Mouse (Mus musculus) heart, adult 2 months (tissue): ENCODE measurements around the gene Fbxl21. TPM values are rescaled to one million over a fixed set of nuclear protein-coding genes. Genes with fewer than 3 reads are reported as not detected.

ENCODE experiments used
- DNase-seq, 2 experiments: peaks; one replicate each; pipeline ENCODE4 v3.0.0; 2021
- H3K27ac ChIP-seq: fragments of 200-600 bp; 2 replicates; pipeline ENCODE4 v1.8.1; 2022
- H3K27me3 ChIP-seq: fragments of 200-500 bp; 2 replicates; pipeline ENCODE4 v1.6.1; 2012; ENCODE audit warnings: mild to moderate bottlenecking, low read length, inconsistent platforms, mixed read lengths; ENCODE audit not compliant: control insufficient read depth, insufficient read depth
- H3K36me3 ChIP-seq: fragments of 200-500 bp; 2 replicates; pipeline ENCODE4 v1.6.1; 2012; ENCODE audit warnings: low read length, inconsistent platforms; ENCODE audit not compliant: control insufficient read depth, insufficient read depth
- H3K4me1 ChIP-seq: fragments of 200-500 bp; 2 replicates; pipeline ENCODE4 v1.6.1; 2011; ENCODE audit warnings: low read length; ENCODE audit not compliant: control insufficient read depth, insufficient read depth
- H3K4me3 ChIP-seq: fragments of 200-600 bp; 2 replicates; pipeline ENCODE4 v1.8.1; 2022
- H3K79me2 ChIP-seq: fragments of 200-500 bp; replicated peaks from 2 replicates; pipeline ENCODE4 v1.6.1; 2012; ENCODE audit warnings: mild to moderate bottlenecking, inconsistent platforms, low read length, moderate library complexity, mixed read lengths; ENCODE audit not compliant: control insufficient read depth, insufficient read depth
- H3K9ac ChIP-seq: fragments of 200-500 bp; 2 replicates; pipeline ENCODE4 v1.6.1; 2012; ENCODE audit warnings: low read depth, mild to moderate bottlenecking, control low read depth, inconsistent platforms, low read length, mixed read lengths
- CTCF ChIP-seq: fragments of 200-600 bp; IDR thresholded peaks from 2 replicates; pipeline ENCODE4 v1.8.1; 2022; ENCODE audit warnings: antibody characterized with exemption, mild to moderate bottlenecking, moderate library complexity
- EP300 ChIP-seq: fragments of 200-500 bp; IDR thresholded peaks from 2 replicates; pipeline ENCODE4 v1.6.1; 2011; ENCODE audit warnings: low read depth, low read length, control low read depth; ENCODE audit not compliant: insufficient read depth
- POLR2A ChIP-seq: fragments of 200-500 bp; IDR thresholded peaks from 2 replicates; pipeline ENCODE4 v1.6.1; 2011; ENCODE audit warnings: mild to moderate bottlenecking, low read depth, low read length, control low read depth; ENCODE audit not compliant: insufficient read depth
- WGBS: fragments of 180-500 bp; shearing (Covaris S2); methylation state at CpG from one replicate; pipeline ENCODE4 v1.1.7; 2018; 5-methylcytosine and 5-hydroxymethylcytosine counted together
- intact Hi-C: fragments of 180-260 bp; cut with DNase I; formaldehyde crosslinking; loops from one replicate; pipeline ENCODE4 v1.15.1; 2025
- polyA plus RNA-seq: library from polyadenylated mRNA; depleted of rRNA; stranded (reverse); fragments of >200 nt; gene quantifications from 2 replicates; pipeline ENCODE4 v1.2.3, GENCODE M21; 2012
- total RNA-seq, 2 experiments: library from RNA; stranded (reverse); gene quantifications; 2 replicates each; pipeline ENCODE4 v1.2.3; 2021

Fbxl21 gene
- total and polyA plus RNA-seq, 3 experiments = 0.31 to 0.97 (median 0.68) TPM

GRCm38 (mm10) chr13:56506871-56507496 is 15.3 kb upstream of the Fbxl21 start:
- Histone ChIP-seq H3K27me3 (no peaks in the 10 kb centered on the region), H3K9ac (no peak overlapping the region), H3K79me2 (no peaks in the 10 kb centered on the region), H3K4me1 (no peaks in the 10 kb centered on the region), H3K36me3 (no peaks in the 10 kb centered on the region), H3K27ac (no peak overlapping the region), H3K4me3 (no peak overlapping the region)
- intact Hi-C loops = no loop called here
- WGBS = 64% methylated on average over 6 of the region's 6 CpGs
- TF ChIP-seq POLR2A (no peak), EP300 (no peak), CTCF (no peak)
- no peak for DNase-seq

- WGBS = 73% methylated on average over 2 of the region's 2 CpGs
- TF ChIP-seq EP300 (no peak), POLR2A (no peak), CTCF (no peak)
- H3K4me3 ChIP-seq = no peak overlapping the region
- H3K36me3 ChIP-seq = no peaks in the 10 kb centered on the region
- H3K9ac ChIP-seq = no peak overlapping the region
- no peak for DNase-seq
- H3K27me3 ChIP-seq = no peaks in the 10 kb centered on the region
- intact Hi-C loops = no loop called here
- H3K27ac ChIP-seq = no peak overlapping the region
- H3K79me2 ChIP-seq = no peaks in the 10 kb centered on the region
- H3K4me1 ChIP-seq = no peaks in the 10 kb centered on the region
Measured at GRCm38 (mm10) chr13:56509796-56510195, 12.5 kb upstream of the Fbxl21 start.

- no peaks in the 10 kb centered on the region for H3K36me3 ChIP-seq
- TF ChIP-seq POLR2A = no peak
- no peak overlapping the region for H3K27ac ChIP-seq
- no peak overlapping the region for H3K4me3 ChIP-seq
- no peak overlapping the region for H3K9ac ChIP-seq
- no peaks in the 10 kb centered on the region for H3K27me3 ChIP-seq
- H3K4me1 ChIP-seq = no peaks in the 10 kb centered on the region
- intact Hi-C loops = no loop called here
- H3K79me2 ChIP-seq = no peaks in the 10 kb centered on the region
- no peak for DNase-seq
Measured at GRCm38 (mm10) chr13:56513595-56513994, 8.7 kb upstream of the Fbxl21 start.

- Histone ChIP-seq H3K36me3 (no peaks in the 10 kb centered on the region), H3K79me2 (no peaks in the 10 kb centered on the region), H3K27ac (no peak overlapping the region), H3K4me1 (no peaks in the 10 kb centered on the region), H3K4me3 (no peak overlapping the region), H3K9ac (no peak overlapping the region), H3K27me3 (no peaks in the 10 kb centered on the region)
- DNase-seq = no peak
- TF ChIP-seq CTCF (no peak), POLR2A (no peak), EP300 (no peak)
- 60% methylated on average over 4 of the region's 4 CpGs for WGBS
- intact Hi-C loops = no loop called here
Measured at GRCm38 (mm10) chr13:56516311-56516710, 6.0 kb upstream of the Fbxl21 start.

- H3K9ac ChIP-seq = no peak overlapping the region
- H3K36me3 ChIP-seq = no peaks in the 10 kb centered on the region
- intact Hi-C loops = no loop called here
- H3K27ac ChIP-seq = no peak overlapping the region
- H3K79me2 ChIP-seq = no peaks in the 10 kb centered on the region
- no peaks in the 10 kb centered on the region for H3K4me1 ChIP-seq
- no peak overlapping the region for H3K4me3 ChIP-seq
- WGBS = 48% methylated on average over 7 of the region's 7 CpGs
- no peak for DNase-seq
- no peak for TF ChIP-seq POLR2A
- no peak for TF ChIP-seq CTCF
- TF ChIP-seq EP300 = no peak
- H3K27me3 ChIP-seq = no peaks in the 10 kb centered on the region
Measured at GRCm38 (mm10) chr13:56516816-56517215, 5.5 kb upstream of the Fbxl21 start.

DNA sequence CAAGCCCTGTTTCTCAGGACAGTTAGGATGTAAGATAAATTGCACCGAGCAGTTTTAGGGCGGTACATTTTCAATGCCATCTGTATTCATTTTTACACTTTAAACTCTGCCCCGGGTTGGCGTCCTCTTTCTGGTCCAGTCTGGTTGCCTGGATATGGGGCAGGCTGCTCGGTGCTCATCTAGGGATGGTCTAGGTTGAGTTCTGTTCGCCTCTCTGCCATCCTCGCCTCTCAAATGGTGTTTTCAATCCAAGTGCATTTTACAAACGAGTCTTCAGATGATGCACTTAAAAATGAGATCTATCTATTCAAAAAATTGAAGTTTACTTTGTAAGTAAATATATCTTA is 522 bp downstream of the Fbxl21 start:
- no peaks in the 10 kb centered on the region for H3K27me3 ChIP-seq
- H3K9ac ChIP-seq = peak overlapping the region; percentile 64
- intact Hi-C loops = no loop called here
- DNase-seq = no peak
- H3K79me2 ChIP-seq = no peaks in the 10 kb centered on the region
- H3K36me3 ChIP-seq = no peaks in the 10 kb centered on the region
- WGBS = 4% methylated on average over 8 of the region's 8 CpGs
- peak overlapping the region; percentile 70 for H3K4me3 ChIP-seq
- H3K27ac ChIP-seq = peak overlapping the region; percentile 49; the same call in 1 of the 2 replicates
- TF ChIP-seq POLR2A (no peak), CTCF (no peak), EP300 (no peak)
- H3K4me1 ChIP-seq = peaks cover 2% of the 10 kb centered on the region; the same call in 1 of the 2 replicates
